Mouse (Mus musculus): ENCODE measurements around the gene Lgals3bp. TPM values are rescaled to one million over a fixed set of nuclear protein-coding genes. Genes with fewer than 3 reads are reported as not detected.

Lgals3bp gene
- polyA plus RNA-seq, 1 experiment from 2014 or later = 113 TPM

- in situ Hi-C loops (cut with MboI; ENCODE audit: low pct_unique_long_range_greater_than_20kb) = no loop called here
- ChIA-PET CTCF (interaction anchor here (1.0 to 1.7 kb wide), 2 partner anchors 13 to 57 kb away, joined by 3 to 5 read pairs; no protein-coding TSS in a partner anchor), POLR2A (interaction anchor here (1.3 kb wide), 1 partner anchor 24 kb away, joined by 3 read pairs; no protein-coding TSS in a partner anchor)
- H3K27me3 ChIP-seq = no peaks in the 10 kb centered on the region
- no peak for ATAC-seq
- TF ChIP-seq CTCF (IDR thresholded peaks at IDR 0.05) = no peak
- no peak for DNase-seq (ENCODE audit: low read depth, low spot score)
Measured at GRCm38 (mm10) chr11:118375881-118376280, 26.0 kb downstream of the Lgals3bp start.

- no peaks in the 10 kb centered on the region for H3K27me3 ChIP-seq
- DNase-seq (ENCODE audit: low read depth, low spot score) = no peak
- in situ Hi-C loops (cut with MboI; ENCODE audit: low pct_unique_long_range_greater_than_20kb) = no loop called here
- no peak for TF ChIP-seq CTCF (IDR thresholded peaks at IDR 0.05)
- ATAC-seq = no peak
- CTCF ChIA-PET = interaction anchor here (1.0 to 1.7 kb wide), 2 partner anchors 13 to 56 kb away, joined by 3 to 5 read pairs; no protein-coding TSS in a partner anchor
- POLR2A ChIA-PET = interaction anchor here (1.3 kb wide), 1 partner anchor 24 kb away, joined by 3 read pairs; no protein-coding TSS in a partner anchor
Measured at GRCm38 (mm10) chr11:118375461-118375860, 26.4 kb downstream of the Lgals3bp start.

GRCm38 (mm10) chr11:118375006-118375405, 26.9 kb downstream of the Lgals3bp start:
- ChIA-PET CTCF (interaction anchor here (1.7 kb wide), 1 partner anchor 12 kb away, joined by 5 read pairs; no protein-coding TSS in a partner anchor), POLR2A (interaction anchor here (0.8 to 1.3 kb wide), 2 partner anchors 23 to 47 kb away, joined by 3 read pairs; no protein-coding TSS in a partner anchor)
- in situ Hi-C loops (cut with MboI; ENCODE audit: low pct_unique_long_range_greater_than_20kb) = no loop called here
- no peak for TF ChIP-seq CTCF (IDR thresholded peaks at IDR 0.05)
- H3K27me3 ChIP-seq = no peaks in the 10 kb centered on the region
- ATAC-seq (no peak), DNase-seq (ENCODE audit: low read depth, low spot score) (no peak)

GRCm38 (mm10) chr11:118374506-118374905, 27.4 kb downstream of the Lgals3bp start:
- CTCF ChIA-PET = interaction anchor here (1.7 kb wide), 1 partner anchor 12 kb away, joined by 5 read pairs; no protein-coding TSS in a partner anchor
- H3K27me3 ChIP-seq = no peaks in the 10 kb centered on the region
- TF ChIP-seq CTCF (IDR thresholded peaks at IDR 0.05) = no peak
- in situ Hi-C loops (cut with MboI; ENCODE audit: low pct_unique_long_range_greater_than_20kb) = no loop called here
- ATAC-seq = no peak
- no peak for DNase-seq (ENCODE audit: low read depth, low spot score)
- POLR2A ChIA-PET = interaction anchor here (0.8 to 1.3 kb wide), 2 partner anchors 23 to 47 kb away, joined by 3 read pairs; no protein-coding TSS in a partner anchor

- in situ Hi-C loops (cut with MboI; ENCODE audit: low pct_unique_long_range_greater_than_20kb) = no loop called here
- no peaks in the 10 kb centered on the region for H3K27me3 ChIP-seq
- POLR2A ChIA-PET = no interaction called here
- DNase-seq (ENCODE audit: low read depth, low spot score) (no peak), ATAC-seq (no peak)
- TF ChIP-seq CTCF (IDR thresholded peaks at IDR 0.05) = no peak
- CTCF ChIA-PET = no interaction called here
Measured at GRCm38 (mm10) chr11:118372641-118373040, 29.3 kb downstream of the Lgals3bp start.

- TF ChIP-seq CTCF (IDR thresholded peaks at IDR 0.05) = no peak
- ChIA-PET CTCF (no interaction called here), POLR2A (no interaction called here)
- DNase-seq (ENCODE audit: low read depth, low spot score) = no peak
- in situ Hi-C loops (cut with MboI; ENCODE audit: low pct_unique_long_range_greater_than_20kb) = no loop called here
- ATAC-seq = no peak
- no peaks in the 10 kb centered on the region for H3K27me3 ChIP-seq
Measured at GRCm38 (mm10) chr11:118371876-118372275, 30.0 kb downstream of the Lgals3bp start.

GRCm38 (mm10) chr11:118369657-118370056, 32.2 kb downstream of the Lgals3bp start:
- H3K27me3 ChIP-seq = no peaks in the 10 kb centered on the region
- no peak for ATAC-seq
- in situ Hi-C loops (cut with MboI; ENCODE audit: low pct_unique_long_range_greater_than_20kb) = loop anchor here (5.0 kb wide), 1 partner anchor 47 kb away; no protein-coding TSS in a partner anchor
- no peak for TF ChIP-seq CTCF (IDR thresholded peaks at IDR 0.05)
- ChIA-PET POLR2A (no interaction called here), CTCF (interaction anchor here (1.8 kb wide), 1 partner anchor 9 kb away, joined by 7 read pairs; no protein-coding TSS in a partner anchor)
- DNase-seq (ENCODE audit: low read depth, low spot score) = no peak

GRCm38 (mm10) chr11:118369251-118369650, 32.6 kb downstream of the Lgals3bp start:
- POLR2A ChIA-PET = no interaction called here
- ATAC-seq (no peak), DNase-seq (ENCODE audit: low read depth, low spot score) (no peak)
- in situ Hi-C loops (cut with MboI; ENCODE audit: low pct_unique_long_range_greater_than_20kb) = loop anchor here (5.0 kb wide), 1 partner anchor 47 kb away; no protein-coding TSS in a partner anchor
- CTCF ChIA-PET = interaction anchor here (1.8 kb wide), 1 partner anchor 10 kb away, joined by 7 read pairs; no protein-coding TSS in a partner anchor
- H3K27me3 ChIP-seq = no peaks in the 10 kb centered on the region
- TF ChIP-seq CTCF (IDR thresholded peaks at IDR 0.05) = no peak

GRCm38 (mm10) chr11:118368330-118368729, 33.6 kb downstream of the Lgals3bp start:
- POLR2A ChIA-PET = no interaction called here
- no peak for TF ChIP-seq CTCF (IDR thresholded peaks at IDR 0.05)
- ATAC-seq = no peak
- no peaks in the 10 kb centered on the region for H3K27me3 ChIP-seq
- CTCF ChIA-PET = interaction anchor here (0.7 kb wide), 1 partner anchor 11 kb away, joined by 5 read pairs; no protein-coding TSS in a partner anchor
- in situ Hi-C loops (cut with MboI; ENCODE audit: low pct_unique_long_range_greater_than_20kb) = loop anchor here (5.0 kb wide), 1 partner anchor 46 kb away; no protein-coding TSS in a partner anchor
- DNase-seq (ENCODE audit: low read depth, low spot score) = no peak

GRCm38 (mm10) chr11:118366559-118366958, 35.3 kb downstream of the Lgals3bp start:
- in situ Hi-C loops (cut with MboI; ENCODE audit: low pct_unique_long_range_greater_than_20kb) = loop anchor here (5.0 kb wide), 1 partner anchor 44 kb away; no protein-coding TSS in a partner anchor
- no peaks in the 10 kb centered on the region for H3K27me3 ChIP-seq
- no peak for DNase-seq (ENCODE audit: low read depth, low spot score)
- no peak for ATAC-seq
- CTCF ChIA-PET = interaction anchor here (2.3 kb wide), 1 partner anchor 44 kb away, joined by 5 read pairs; no protein-coding TSS in a partner anchor
- no peak for TF ChIP-seq CTCF (IDR thresholded peaks at IDR 0.05)
- POLR2A ChIA-PET = no interaction called here

- DNase-seq (ENCODE audit: low read depth, low spot score) = no peak
- ATAC-seq = no peak
- POLR2A ChIA-PET = no interaction called here
- H3K27me3 ChIP-seq = no peaks in the 10 kb centered on the region
- CTCF ChIA-PET = interaction anchor here (0.6 to 2.3 kb wide), 2 partner anchors 44 to 359 kb away, joined by 3 to 5 read pairs; no protein-coding TSS in a partner anchor
- in situ Hi-C loops (cut with MboI; ENCODE audit: low pct_unique_long_range_greater_than_20kb) = loop anchor here (5.0 kb wide), 1 partner anchor 44 kb away; no protein-coding TSS in a partner anchor
- no peak for TF ChIP-seq CTCF (IDR thresholded peaks at IDR 0.05)
Measured at GRCm38 (mm10) chr11:118366108-118366507, 35.8 kb downstream of the Lgals3bp start.

Data from Patski (cell line).